Mouse (Mus musculus) monocyte, adult 59 days (primary cell): Measurements from ENCODE around the gene Gldn. TPM values are rescaled to one million over a fixed set of nuclear protein-coding genes. Genes with fewer than 3 reads are reported as not detected.

Experiments used
- total RNA-seq, 2 experiments: library from RNA; stranded (reverse); gene quantifications; one replicate each; pipeline ENCODE4 v1.2.4; 2023

Gldn gene
- not detected for total RNA-seq

GRCm38 (mm10) chr9:54286331-54286987 is at the start of gene Gldn:
Gldn (plus strand) TSS chr9:54286486.

GRCm38 (mm10) chr9:54268010-54268409 is 18.3 kb upstream of the Gldn start, which contains the start of gene Cyp19a1:
Cyp19a1 (minus strand) TSS chr9:54268110.

Other genes starting within 250 kb of the Gldn start
- not detected for gene Tnfaip8l3, start 218.1 kb upstream of the Gldn start, total RNA-seq
- not detected for gene Cyp19a1, start 18.4 kb upstream of the Gldn start, total RNA-seq
- 10 to 100 TPM; 23.7 to 26.2 TPM for gene Dmxl2, start 215.1 kb downstream of the Gldn start, total RNA-seq